Mouse (Mus musculus): ENCODE measurements around the gene Mysm1.

DNA sequence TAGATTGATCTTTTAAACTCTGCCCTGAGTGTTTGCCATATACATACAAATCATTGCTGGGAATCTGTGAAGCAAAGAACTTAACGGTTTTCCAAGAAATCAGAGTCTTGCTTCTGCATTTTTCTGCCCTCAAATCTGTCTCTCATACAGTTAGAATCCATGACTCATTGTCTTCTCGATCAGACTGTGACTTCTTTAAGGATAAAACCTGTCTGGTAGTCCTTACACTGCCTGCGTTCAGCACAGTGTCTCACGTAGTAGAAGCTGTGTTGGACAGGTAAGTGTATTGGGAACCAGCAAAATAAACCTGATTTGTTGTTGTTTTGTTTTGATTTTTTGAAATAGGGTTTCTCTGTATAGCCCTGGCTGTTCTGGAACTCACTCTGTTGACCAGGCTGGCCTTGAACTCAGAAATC lies 608 bp upstream of the Mysm1 start:
- TF ChIP-seq CTCF (IDR thresholded peaks at IDR 0.05; ENCODE audit: extremely low read depth, insufficient read depth, insufficient read length, insufficient replicate concordance) (no peak), POLR2A (IDR thresholded peaks at IDR 0.05; ENCODE audit: low read depth, low read length) (no peak)

Measured in spleen, adult 2 months (tissue).